Mouse (Mus musculus): ENCODE measurements at regions not wholly inside any gene's neighbourhood (a gene's known extent, or its start where the extent isn't known, plus 50 kb on each side); places are given as distances from the start of the nearest gene placed in this dataset.

DNA sequence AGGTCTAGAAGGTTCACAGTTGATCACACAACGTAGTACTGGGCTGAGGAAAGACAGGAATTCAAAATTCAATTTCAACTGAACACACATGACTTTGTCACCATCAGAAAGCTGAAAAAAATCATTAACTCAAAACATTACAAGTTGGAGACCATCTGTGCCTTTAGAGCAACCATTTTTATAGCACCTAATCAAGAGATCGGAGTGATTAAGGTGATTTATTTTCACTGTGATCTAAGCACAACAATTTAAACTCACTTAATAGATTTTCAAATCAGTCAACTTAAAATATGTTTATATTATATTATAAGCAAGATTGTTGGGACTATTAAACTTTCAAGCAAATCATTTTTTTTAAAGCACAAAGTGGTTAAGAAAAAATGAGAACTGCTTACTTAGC, 165.7 kb downstream of the Tgfb2 start:
- Histone ChIP-seq H3K4me3 (no peak overlapping the region), H3K36me3 (no peaks in the 10 kb centered on the region), H3K4me2 (no peak overlapping the region), H3K9me3 (0 out of 2 replicates have a peak, but pooled peaks cover 3% of the 10 kb centered on the region), H3K4me1 (replicated peaks) (no peaks in the 10 kb centered on the region), H3K27me3 (no peaks in the 10 kb centered on the region), H3K9ac (no peak overlapping the region), H3K27ac (replicated peaks) (no peak overlapping the region)
- 77% methylated on average over 2 of the region's 2 CpGs for WGBS
- no peak for ATAC-seq (ENCODE audit: low read depth)

DNA sequence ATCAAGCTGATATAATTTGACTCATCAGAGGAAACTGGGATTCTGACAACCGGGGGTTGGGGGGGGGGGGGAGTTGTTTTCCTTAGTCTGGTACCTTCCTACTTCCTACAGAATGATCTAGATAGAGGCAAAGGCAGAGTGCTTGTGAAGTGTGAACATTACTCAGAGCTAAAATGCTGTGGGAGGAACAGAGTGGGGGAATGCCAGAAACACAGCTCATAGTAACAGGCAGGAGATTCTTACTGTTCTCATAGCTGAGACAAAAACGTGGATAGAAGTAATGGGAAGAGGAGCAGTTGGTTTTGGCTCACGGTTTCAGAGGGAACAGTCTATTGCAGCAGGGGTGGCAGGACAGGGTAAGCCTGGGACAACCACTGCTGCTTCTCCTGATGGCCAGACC, 167.6 kb downstream of the Tgfb2 start:
- Histone ChIP-seq H3K4me2 (no peak overlapping the region), H3K27me3 (no peaks in the 10 kb centered on the region), H3K9me3 (0 out of 2 replicates have a peak, but pooled peaks cover 3% of the 10 kb centered on the region), H3K4me1 (replicated peaks) (no peaks in the 10 kb centered on the region), H3K27ac (replicated peaks) (no peak overlapping the region), H3K9ac (no peak overlapping the region), H3K4me3 (no peak overlapping the region), H3K36me3 (no peaks in the 10 kb centered on the region)
- 80% methylated on average over 3 of the region's 3 CpGs for WGBS
- no peak for ATAC-seq (ENCODE audit: low read depth)

DNA sequence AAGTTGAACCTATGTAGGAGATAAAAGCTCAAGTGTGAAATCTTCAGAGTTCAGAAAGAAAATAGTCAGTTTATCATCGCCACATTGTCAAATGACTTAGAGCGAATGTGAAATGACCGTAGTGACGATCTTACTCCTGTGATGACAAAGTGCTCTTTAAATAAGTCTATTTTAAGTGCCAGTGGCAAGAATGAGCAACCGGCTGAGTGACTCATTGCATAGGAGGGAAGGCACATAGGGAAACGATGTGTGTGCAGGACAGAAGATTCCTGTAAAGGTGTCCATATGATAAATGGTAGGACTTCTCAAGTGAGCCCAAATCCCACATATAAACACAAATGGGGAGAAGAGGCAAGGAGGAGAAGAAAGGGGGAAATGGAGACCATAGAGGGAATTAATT, 189.8 kb downstream of the Tgfb2 start:
- Histone ChIP-seq H3K9me3 (no peaks in the 10 kb centered on the region), H3K4me3 (no peak overlapping the region), H3K4me1 (replicated peaks) (no peaks in the 10 kb centered on the region), H3K36me3 (no peaks in the 10 kb centered on the region), H3K27ac (replicated peaks) (no peak overlapping the region), H3K9ac (no peak overlapping the region), H3K4me2 (no peak overlapping the region), H3K27me3 (no peaks in the 10 kb centered on the region)
- WGBS: 90% methylated on average over 6 of the region's 6 CpGs
- no peak for ATAC-seq (ENCODE audit: low read depth)

DNA sequence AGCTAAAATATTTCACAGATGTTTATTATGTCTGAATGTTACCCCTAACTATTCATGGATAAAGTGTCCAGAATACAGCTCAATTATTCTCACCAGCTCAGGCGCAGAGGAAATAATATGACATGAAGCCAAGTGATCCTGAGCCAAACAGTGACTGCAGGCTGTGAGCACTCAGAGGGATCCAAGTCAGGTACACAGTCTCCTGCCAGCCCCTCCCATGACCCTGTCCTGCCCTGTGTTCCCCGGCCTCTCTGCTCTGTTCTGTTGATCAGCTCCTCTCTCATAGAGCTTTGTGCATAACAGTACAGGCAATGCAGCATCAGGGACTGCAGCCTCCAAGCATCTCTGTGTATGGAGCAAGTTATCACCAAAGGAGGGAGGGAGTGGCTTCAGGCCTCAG, 190.7 kb downstream of the Tgfb2 start:
- Histone ChIP-seq H3K9ac (no peak overlapping the region), H3K4me2 (no peak overlapping the region), H3K9me3 (no peaks in the 10 kb centered on the region), H3K4me3 (no peak overlapping the region), H3K27me3 (no peaks in the 10 kb centered on the region), H3K27ac (replicated peaks) (no peak overlapping the region), H3K36me3 (no peaks in the 10 kb centered on the region), H3K4me1 (replicated peaks) (peaks cover 4% of the 10 kb centered on the region; the same call in 1 of the 2 replicates)
- 72% methylated on average over 2 of the region's 2 CpGs for WGBS
- no peak for ATAC-seq (ENCODE audit: low read depth)

DNA sequence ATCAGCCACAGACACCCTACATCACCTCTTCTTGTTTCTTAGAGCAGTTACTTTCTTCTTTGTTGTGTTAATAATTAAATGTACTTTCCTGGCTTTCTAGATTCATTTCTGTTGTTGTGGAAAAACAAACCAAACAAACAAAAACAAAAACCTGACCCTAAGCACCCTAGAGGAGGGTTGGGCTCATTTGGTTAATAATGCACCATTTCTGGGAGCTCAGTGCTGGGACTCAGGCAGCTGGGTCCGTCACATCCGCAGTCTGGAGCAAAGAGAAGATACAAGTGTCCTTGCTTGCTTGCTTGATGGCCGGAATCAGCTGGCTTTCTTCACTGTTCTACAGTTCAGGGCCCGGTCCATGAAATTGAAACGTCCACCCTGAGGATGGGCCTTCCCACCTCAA, 191.9 kb downstream of the Tgfb2 start:
- no peaks in the 10 kb centered on the region for H3K36me3 ChIP-seq
- H3K4me2 ChIP-seq: no peak overlapping the region
- WGBS: 63% methylated on average over 5 of the region's 5 CpGs
- H3K9me3 ChIP-seq: no peaks in the 10 kb centered on the region
- no peak for ATAC-seq (ENCODE audit: low read depth)
- no peaks in the 10 kb centered on the region for H3K27me3 ChIP-seq
- no peak overlapping the region for H3K27ac ChIP-seq (replicated peaks)
- H3K4me3 ChIP-seq: no peak overlapping the region
- no peak overlapping the region for H3K9ac ChIP-seq
- peaks cover 4% of the 10 kb centered on the region; the same call in 1 of the 2 replicates for H3K4me1 ChIP-seq (replicated peaks)

DNA sequence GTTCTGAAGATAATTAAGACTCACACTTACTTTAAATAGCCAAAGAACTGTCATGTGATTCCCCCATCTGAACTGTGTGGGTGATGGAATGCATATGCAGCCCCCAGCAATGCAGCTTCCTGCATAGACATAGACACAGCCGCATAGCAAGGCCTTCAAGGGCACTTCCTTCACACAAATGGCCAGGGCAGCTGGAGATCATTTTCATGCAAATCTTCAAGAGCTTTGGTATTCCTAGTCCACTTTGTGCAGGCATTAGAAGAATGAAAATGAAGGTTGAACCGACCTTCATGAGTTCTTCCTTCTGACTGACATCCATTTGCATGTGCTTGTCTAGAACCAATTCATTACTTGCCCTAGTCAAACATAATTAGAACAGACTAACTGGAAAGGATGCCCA, 195.3 kb downstream of the Tgfb2 start:
- 53% methylated on average over 2 of the region's 2 CpGs for WGBS
- Histone ChIP-seq H3K27me3 (no peaks in the 10 kb centered on the region), H3K4me3 (no peak overlapping the region), H3K4me2 (no peak overlapping the region), H3K4me1 (replicated peaks) (peaks cover 8% of the 10 kb centered on the region; the same call in 1 of the 2 replicates), H3K36me3 (no peaks in the 10 kb centered on the region), H3K9ac (no peak overlapping the region), H3K9me3 (no peaks in the 10 kb centered on the region), H3K27ac (replicated peaks) (no peak overlapping the region)
- no peak for ATAC-seq (ENCODE audit: low read depth)

DNA sequence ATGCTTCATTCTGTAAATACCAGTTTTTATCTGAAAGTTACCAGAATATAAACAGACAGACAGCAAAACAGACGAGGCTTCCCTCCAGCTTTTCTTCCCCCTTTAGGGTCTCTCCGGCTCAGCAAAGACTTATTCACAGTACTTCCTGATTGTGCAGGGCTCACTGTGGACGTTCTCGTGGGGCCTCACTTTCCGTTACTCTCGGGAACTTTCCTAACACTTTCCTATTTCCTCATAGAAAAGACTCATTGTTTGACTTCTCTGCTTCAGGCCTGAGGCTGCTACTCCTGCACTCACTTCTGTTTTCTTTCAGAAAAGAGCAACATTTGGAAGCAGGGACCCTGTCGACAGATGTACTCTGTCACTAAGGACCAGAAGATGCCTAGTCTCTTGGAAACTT, 197.4 kb downstream of the Tgfb2 start:
- no peak overlapping the region for H3K4me3 ChIP-seq

DNA sequence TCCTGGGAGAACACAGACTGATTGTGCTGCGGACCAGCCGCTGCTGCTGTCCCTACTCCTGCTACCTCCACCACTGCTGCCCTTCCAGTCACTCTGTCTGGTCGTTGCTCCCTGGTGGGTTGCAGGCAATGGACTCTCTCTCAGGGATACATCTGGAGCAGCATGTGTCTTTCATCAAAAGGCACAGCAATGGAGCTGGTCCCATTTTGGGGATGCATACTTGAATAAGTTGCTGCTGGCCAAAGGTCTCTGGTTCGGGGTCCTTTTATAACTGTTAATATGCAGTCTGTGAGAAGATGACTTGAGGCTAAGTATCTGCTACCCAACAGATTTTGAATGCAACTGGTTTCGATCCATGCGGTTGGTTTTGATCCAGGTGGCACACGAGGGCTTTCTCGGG, 197.8 kb downstream of the Tgfb2 start:
- Histone ChIP-seq H3K4me2 (no peak overlapping the region), H3K4me1 (replicated peaks) (peaks cover 8% of the 10 kb centered on the region; the same call in 1 of the 2 replicates), H3K27ac (replicated peaks) (no peak overlapping the region), H3K36me3 (no peaks in the 10 kb centered on the region), H3K9me3 (no peaks in the 10 kb centered on the region), H3K4me3 (no peak overlapping the region), H3K27me3 (no peaks in the 10 kb centered on the region), H3K9ac (no peak overlapping the region)
- 80% methylated on average over 8 of the region's 8 CpGs for WGBS
- ATAC-seq (ENCODE audit: low read depth): no peak

More for the DNA sequence above, 197.4 kb downstream of the Tgfb2 start:
- ATAC-seq (ENCODE audit: low read depth): no peak
- no peak overlapping the region for H3K4me2 ChIP-seq
- H3K4me1 ChIP-seq (replicated peaks): peaks cover 8% of the 10 kb centered on the region; the same call in 1 of the 2 replicates
- WGBS: 63% methylated on average over 7 of the region's 7 CpGs
- no peak overlapping the region for H3K9ac ChIP-seq
- no peaks in the 10 kb centered on the region for H3K9me3 ChIP-seq
- H3K27ac ChIP-seq (replicated peaks): no peak overlapping the region
- no peaks in the 10 kb centered on the region for H3K36me3 ChIP-seq
- H3K27me3 ChIP-seq: no peaks in the 10 kb centered on the region

DNA sequence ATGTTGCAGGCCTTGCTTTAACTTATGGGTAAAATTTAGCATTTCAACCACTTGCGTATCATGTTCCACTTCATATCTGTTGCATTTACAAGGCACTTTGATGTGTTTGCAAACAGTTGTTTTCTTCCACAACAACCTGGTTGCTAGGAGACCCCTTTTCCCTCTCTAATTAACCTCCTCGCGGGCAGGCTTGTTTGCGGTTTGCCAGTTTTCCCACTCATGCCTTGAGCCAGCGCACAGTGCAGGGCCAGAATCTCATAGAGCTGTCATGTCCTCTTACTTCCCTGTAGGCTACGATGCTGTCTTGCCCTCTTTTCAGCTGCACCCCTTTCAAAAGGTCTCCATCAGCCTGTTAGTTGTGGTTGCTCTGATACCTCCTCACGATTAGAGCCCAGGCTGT, 199.3 kb downstream of the Tgfb2 start:
- WGBS: 73% methylated on average over 7 of the region's 7 CpGs
- no peak for ATAC-seq (ENCODE audit: low read depth)
- Histone ChIP-seq H3K36me3 (no peaks in the 10 kb centered on the region), H3K4me1 (replicated peaks) (peaks cover 8% of the 10 kb centered on the region; the same call in 1 of the 2 replicates), H3K4me2 (no peak overlapping the region), H3K4me3 (no peak overlapping the region), H3K27ac (replicated peaks) (no peak overlapping the region), H3K9ac (no peak overlapping the region), H3K9me3 (no peaks in the 10 kb centered on the region), H3K27me3 (no peaks in the 10 kb centered on the region)

DNA sequence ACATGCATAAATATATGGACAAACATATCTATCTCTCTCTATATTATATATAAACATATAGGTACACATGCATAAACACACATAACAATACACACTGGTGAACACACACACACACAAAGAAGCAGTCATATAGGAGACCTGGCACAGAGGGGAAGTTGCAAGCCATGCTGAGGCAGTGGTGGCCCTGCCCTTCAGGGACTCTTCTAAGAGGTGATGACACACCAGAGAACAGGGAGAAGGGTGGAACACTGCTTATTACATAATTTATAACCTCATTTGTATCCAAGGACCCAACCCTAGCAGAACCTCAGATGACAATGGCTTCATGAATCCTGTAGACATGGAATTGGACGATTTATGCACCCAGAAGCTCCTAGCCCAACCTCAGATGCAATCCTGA, 199.9 kb downstream of the Tgfb2 start:
- Histone ChIP-seq H3K27me3 (no peaks in the 10 kb centered on the region), H3K9ac (no peak overlapping the region), H3K27ac (replicated peaks) (no peak overlapping the region), H3K4me3 (no peak overlapping the region), H3K9me3 (no peaks in the 10 kb centered on the region), H3K36me3 (no peaks in the 10 kb centered on the region), H3K4me2 (no peak overlapping the region), H3K4me1 (replicated peaks) (peaks cover 8% of the 10 kb centered on the region; the same call in 1 of the 2 replicates)
- 59% methylated on average over 1 of the region's 1 CpGs for WGBS
- no peak for ATAC-seq (ENCODE audit: low read depth)

DNA sequence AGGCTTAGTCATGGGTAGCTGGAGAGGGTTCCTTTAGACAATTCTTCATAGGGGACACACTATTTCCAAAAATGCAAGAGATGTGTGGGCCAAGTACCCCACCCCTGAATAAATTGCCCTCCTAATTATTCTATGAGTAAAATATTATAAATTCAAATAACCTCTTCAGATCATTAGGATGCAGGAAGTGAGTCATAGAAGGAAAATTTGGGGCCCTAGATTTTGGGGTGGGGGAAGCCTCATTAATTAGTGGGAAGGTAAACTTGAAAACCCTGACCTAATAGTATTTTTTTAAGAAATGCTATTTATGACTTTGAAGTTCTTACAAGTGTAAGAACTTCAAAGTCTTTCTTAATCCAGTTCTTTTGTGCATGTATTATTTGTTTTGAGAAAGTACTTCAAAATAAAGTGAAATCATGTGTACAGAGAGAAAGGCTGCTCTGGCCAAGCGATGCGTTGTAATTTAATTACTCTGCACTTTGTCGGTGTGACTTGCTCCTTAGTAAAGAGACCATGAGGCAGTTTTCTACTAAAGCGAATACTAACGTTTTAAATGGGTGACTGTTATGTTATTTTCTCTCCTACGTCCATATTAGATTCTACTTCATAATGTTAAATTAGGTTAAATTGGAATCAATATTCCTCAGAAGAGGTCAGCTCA, 200.6 kb downstream of the Tgfb2 start:
- Histone ChIP-seq H3K27ac (replicated peaks) (no peak overlapping the region), H3K4me3 (no peak overlapping the region), H3K9me3 (no peaks in the 10 kb centered on the region), H3K27me3 (no peaks in the 10 kb centered on the region), H3K4me1 (replicated peaks) (0 out of 2 replicates have a peak, but pooled peaks cover 3% of the 10 kb centered on the region), H3K9ac (no peak overlapping the region), H3K36me3 (no peaks in the 10 kb centered on the region), H3K4me2 (no peak overlapping the region)
- ATAC-seq (ENCODE audit: low read depth): no peak
- 83% methylated on average over 6 of the region's 6 CpGs for WGBS

DNA sequence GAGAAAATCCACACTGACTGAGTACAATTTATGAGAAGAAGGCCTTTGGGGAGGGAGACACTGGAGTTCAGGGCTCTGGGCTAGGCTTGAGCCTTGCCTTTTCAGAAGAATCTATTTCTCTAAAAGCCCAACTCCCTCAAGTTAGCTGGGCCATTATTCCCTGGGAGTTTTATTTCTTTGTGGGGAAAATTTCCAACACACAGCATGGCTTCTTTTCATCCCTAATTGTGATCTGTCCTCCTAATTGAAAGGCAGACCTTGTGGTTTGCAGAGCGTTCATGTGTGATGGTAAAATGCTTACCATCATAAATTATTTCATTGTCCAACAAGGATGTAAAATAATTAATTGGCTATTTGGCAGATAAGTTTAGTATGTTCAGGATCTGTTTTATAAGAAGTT, 204.1 kb downstream of the Tgfb2 start:
- WGBS: 43% methylated on average over 1 of the region's 1 CpGs
- Histone ChIP-seq H3K27me3 (no peaks in the 10 kb centered on the region), H3K9ac (no peak overlapping the region), H3K27ac (replicated peaks) (no peak overlapping the region), H3K9me3 (no peaks in the 10 kb centered on the region), H3K4me1 (replicated peaks) (0 out of 2 replicates have a peak, but pooled peaks cover 3% of the 10 kb centered on the region), H3K36me3 (no peaks in the 10 kb centered on the region), H3K4me3 (no peak overlapping the region), H3K4me2 (no peak overlapping the region)
- no peak for ATAC-seq (ENCODE audit: low read depth)

DNA sequence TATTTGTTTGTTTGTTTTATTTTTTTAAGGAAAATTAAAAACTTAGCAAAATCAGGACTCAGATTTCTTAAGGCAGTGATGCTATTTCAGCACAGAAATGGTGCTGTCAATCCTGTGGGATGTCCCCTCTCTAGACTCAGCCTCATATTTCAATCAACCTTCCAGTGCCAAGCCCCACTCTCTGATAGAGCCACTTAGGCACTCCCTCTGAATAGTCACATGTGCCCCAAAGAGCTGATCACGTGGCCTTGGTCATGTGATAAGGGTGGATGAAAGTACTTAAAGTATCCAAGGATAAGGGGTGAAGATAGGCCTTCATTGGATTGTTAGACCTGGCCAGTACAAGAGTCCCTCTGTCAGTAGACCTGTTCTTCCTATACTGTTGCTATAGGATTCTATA, 207.9 kb downstream of the Tgfb2 start:
- Histone ChIP-seq H3K4me1 (replicated peaks) (no peaks in the 10 kb centered on the region), H3K36me3 (no peaks in the 10 kb centered on the region), H3K27ac (replicated peaks) (no peak overlapping the region), H3K27me3 (no peaks in the 10 kb centered on the region), H3K4me3 (no peak overlapping the region), H3K9me3 (no peaks in the 10 kb centered on the region), H3K9ac (no peak overlapping the region), H3K4me2 (no peak overlapping the region)
- ATAC-seq (ENCODE audit: low read depth): no peak
- WGBS: 68% methylated on average over 1 of the region's 1 CpGs

All from neural tube, embryonic 13.5 days (tissue).